Mouse (Mus musculus): ENCODE measurements around the gene T. TPM values are rescaled to one million over a fixed set of nuclear protein-coding genes. Genes with fewer than 3 reads are reported as not detected.
A peak's percentile ranks its signal among the peaks of the same experiment; 100 is the strongest.

T gene
- total RNA-seq, 2 experiments from 2014 or later: not detected

DNA sequence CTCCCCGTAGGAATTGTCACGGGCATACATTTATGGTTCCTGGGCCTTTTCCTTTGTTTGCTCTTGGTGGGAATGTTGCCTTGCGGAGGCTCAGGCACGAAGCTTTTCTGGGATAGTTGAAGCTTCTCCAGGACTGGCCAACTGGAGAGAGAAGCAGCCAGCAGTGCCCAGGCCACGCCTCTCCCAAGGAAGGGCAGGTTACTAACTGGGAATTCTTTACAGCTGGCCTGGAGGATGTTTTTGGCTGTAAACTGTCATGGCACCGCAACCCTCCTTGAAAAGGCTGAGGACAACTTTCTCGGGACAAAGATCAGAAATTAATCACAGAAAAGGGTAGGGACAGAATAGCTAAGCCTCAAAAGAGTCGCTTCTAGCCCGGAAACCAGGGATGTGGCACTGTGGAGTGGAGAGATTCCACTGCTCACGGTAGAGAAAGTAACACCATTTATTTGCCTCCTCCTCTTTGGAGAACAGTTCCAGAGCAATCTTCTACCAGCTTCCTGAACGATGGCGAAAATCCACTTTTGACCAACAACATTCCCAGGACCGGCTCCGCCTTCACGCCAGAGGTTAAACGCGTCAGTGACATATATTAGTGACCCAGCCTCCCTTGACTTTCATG lies 1.9 kb upstream of the T start:
- DNase-seq (ENCODE audit: low spot score in 2 of 2): no peak

DNA sequence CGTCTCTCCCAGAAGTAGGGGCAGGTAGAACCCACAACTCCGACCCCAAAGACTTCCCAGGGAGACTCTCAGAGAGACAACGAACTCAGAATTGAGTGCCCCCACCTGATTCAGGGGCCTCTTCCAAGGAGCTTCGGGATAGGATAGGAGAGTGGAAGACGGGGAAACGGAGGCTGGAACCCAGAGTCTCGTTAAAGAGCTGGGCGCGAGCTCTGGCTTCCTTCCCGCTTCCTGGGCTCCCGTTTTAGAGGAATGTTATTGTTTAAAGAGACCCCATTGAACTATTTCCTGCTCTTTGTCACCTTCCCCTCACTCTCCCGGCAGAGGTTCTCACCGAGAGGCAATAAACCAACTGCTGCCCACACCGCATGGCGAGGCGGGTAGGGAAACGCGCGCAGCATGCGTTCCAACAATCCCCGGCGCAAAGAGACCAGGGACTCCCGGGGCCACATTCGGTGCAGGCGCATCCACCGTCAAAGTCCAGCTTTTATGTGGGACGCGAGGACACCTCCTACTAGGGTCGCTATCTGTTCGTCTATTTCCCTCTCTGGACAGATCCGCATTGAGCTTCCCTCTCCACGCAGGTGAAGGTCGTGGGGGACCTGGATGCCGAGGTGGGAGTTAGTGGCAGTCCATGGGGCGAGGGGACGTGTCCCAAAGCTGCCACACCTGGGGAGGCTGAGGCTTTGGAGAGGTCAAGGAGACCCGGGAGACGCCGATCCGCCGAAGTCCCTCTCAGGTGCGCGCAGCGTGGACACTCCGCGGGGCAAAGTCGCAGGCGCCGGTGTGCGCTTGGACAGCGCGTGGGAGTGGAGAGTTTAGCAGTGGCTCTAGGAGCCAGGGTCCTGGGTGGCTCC lies 874 bp upstream of the T start:
- no peak for DNase-seq (ENCODE audit: low spot score in 2 of 2)

DNA sequence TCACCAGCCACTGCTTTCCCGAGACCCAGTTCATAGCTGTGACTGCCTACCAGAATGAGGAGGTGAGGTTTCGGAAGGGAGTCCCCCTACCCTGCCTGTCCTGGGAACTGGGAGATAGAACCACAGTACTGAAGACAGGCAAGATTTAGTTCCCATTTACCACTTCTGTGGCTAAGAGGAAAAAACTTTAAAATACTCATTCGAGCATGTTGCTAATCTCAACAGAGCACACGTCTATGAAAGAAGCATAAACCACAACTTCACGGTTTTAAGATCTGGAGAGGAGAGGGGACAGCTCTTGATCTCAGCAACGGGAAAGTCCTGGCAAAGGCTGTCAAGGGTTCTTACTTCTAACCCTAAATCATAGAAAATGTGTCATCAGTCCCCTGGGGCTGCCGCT lies 2.0 kb downstream of the T start:
- no peak for DNase-seq (ENCODE audit: low spot score in 2 of 2)

DNA sequence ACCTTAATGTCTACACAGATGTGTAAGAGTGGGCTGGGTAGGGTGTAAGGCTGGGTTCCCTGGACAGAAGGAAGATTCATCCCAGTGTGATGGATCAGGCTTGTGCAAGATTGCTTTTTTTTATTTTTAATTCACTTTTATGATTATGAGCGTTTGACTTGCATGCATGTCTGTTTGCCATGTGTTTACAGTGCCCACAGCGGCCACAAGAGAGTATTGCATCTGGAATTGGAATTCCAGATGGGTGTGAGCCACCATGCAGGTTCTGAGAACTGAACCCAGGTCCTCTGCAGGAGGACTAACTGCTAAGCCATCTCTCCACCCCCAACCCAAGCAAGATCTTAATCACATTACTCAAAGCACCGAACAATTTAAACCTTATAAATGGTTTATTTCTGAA lies 9.8 kb downstream of the T start:
- DNase-seq (ENCODE audit: low spot score in 2 of 2): no peak

DNA sequence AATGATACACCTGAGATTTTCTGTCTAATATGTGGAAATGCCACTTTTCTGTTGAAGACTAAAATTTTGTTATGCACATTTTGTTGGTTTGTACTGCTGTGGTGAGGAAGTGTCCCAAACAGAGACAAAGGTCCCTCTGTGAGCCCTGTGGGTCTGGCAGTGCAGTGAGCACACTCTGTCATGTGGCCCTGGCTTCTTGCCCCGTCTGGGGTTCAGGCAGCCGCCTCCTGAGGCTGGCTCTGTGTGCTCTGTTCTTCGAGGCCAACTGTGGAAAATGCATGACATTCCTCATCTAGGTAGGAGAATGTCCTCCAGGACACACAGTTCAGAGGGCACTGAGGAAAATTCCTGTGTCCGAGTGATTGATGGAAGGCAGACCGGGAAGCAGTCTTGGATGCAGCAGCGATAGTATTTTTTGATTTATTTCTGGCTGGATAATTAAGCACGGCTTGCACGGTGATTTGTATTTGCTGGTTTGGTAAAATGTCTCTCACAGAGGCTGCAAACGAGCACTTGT lies 13.5 kb downstream of the T start:
- DNase-seq (ENCODE audit: low spot score in 2 of 2): no peak

DNA sequence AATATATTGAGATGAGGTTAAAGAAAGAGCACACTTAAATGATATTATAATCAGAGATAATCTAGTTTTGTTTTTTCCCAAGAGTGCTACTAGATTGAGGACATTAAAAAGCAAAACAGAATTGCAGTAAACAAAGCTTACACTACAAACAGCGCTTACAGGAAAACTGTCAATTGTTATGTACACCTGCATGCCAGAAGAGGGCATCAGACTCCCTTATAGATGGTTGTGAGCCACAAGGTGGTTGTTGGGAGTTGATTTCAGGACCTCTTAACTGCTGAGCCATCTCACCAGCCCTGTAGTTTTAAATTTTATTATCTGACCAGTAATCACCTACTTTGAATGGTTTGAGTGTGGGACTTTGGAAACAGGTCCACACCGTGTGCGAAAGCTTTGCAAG lies 14.1 kb downstream of the T start:
- DNase-seq (ENCODE audit: low spot score in 2 of 2): no peak

DNA sequence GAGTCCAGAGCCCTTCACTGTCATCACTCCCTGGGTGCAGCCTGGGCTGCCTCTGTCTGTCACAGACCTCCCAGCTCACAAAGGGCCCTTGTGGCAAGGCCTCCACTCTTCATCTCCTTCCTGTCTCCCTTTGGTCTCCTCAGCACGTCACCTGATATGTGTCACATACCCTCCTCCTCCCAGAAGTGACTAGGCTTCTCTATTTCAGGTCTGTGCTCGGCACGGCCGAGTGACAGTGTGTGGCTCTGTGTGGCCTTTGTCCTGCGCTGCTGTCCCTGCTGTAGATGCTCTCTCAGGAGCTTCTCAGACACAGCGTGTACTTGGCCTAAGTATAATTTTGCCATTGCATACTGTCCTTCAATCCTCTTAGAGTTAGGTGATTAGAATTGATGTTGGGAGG lies 21.0 kb downstream of the T start:
- no peak for DNase-seq (ENCODE audit: low spot score in 2 of 2)

DNA sequence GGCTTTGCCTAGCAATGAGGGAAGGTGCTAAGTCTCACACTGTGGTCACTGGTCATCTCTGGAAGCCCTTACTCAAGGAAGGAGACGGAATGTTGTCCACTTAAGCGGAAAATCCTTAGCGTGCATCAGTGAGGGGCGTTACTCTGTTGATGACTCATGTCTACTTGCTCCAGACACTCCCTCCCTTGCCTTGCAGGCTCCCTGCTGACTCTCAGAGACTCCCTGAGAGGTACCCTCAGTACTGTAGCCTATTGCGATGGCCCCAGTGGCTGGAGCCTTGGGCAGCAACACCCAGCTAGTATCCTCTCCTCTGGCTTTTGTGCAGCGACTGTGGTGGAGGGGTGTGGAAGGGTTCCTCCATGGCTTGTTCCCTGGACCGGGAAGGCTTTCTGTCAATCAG lies 21.4 kb downstream of the T start:
- no peak for DNase-seq (ENCODE audit: low spot score in 2 of 2)

DNA sequence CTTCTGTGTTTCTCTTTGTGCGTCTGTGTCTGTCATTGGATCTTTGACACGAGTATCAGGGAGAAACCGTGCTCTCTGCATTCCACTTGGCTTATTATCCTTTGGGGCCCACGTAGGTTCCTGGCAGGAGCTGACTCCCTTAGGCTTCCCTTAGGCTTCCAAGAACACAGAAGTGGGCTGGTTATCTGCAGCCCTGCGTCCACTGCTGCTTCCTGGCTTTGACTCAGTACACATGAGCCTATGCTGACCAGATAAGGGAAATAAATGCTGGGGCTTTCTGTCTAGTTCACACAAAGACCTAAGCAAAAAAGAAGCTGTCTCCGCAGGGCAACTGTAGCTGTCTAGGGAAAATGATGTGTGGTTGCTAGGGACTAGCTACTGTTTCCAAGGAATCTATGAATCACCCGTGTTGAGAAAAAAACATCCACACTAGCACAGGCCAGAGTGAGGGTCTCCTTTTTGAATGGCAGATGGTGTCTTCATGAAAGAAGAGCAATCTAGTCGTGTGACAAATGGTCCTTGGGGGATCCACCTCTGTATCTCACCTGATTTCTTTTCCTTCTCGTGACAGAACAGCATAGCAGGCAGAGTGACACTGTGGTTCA lies 22.7 kb downstream of the T start:
- DNase-seq (ENCODE audit: low spot score in 2 of 2): no peak

DNA sequence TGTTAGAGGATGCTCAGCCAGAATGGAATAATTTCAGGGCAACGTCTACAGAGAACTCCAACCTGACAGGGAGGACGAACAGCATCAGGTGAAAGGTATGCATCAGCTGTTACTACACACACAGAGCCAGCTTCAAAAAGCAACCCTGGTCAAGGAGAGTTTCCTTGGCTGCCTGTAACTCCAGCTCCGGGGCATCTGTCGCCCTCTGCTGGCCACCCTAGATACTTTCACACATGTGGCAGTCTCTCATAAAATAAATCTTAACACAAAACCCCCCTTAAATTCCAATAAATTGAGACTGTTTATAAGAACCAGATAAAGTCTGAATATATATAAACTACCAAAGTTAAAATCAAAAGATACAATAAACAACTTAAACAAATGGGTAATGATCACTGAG lies 27.3 kb downstream of the T start:
- DNase-seq (ENCODE audit: low spot score in 2 of 2): peak; percentile 49 to 58

DNA sequence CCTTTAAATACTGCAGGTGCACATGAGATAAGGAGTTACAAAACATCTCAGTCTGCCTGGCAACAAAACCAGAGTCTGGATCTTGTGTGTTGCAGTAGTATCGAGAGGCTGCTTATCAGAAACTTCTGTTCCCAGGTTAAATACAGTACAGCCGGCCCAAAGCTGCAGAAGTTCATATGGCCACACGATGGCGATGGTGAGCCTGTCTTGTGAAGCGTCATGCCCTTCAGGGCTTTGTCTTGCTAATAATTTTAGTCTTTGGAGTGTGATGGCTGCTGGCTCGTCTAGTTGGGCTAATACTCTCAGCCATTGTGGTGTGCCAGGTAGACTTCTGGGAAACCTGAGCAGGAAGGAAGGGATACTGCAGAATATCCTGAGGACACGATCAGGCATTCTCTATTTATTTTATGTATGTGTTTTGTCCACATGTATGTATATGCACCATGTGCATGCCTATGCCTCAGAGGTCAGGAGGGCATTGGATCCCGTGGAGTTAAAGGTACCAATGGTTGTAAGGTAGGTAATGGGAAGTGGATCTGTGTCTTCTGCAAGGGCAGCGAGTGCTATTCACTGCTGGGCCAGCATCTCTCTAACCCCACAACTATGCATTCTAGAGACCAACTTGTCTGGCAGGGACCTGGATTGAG lies 29.4 kb downstream of the T start:
- peak; percentile 53 to 60 for DNase-seq (ENCODE audit: low spot score in 2 of 2)

DNA sequence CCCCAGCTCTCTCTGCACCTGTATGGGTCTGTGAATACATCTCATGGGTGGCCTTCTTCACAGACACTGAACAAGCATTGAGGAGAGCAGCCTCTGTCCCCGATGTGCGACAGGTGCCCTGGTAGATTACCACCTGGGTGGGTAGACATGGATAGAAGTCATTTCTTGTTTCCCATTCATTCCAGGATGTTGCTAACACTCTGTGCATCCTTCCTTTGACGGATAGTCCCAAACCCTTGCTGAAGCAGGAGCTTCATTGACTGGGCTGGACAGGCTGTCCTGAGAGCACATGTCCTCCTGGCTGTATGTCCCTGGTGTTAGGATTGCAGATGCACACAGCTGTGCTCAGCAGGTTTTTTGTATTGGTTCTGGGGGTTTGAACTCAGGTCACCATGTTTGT lies 33.5 kb downstream of the T start:
- DNase-seq (ENCODE audit: low spot score in 2 of 2): no peak

DNA sequence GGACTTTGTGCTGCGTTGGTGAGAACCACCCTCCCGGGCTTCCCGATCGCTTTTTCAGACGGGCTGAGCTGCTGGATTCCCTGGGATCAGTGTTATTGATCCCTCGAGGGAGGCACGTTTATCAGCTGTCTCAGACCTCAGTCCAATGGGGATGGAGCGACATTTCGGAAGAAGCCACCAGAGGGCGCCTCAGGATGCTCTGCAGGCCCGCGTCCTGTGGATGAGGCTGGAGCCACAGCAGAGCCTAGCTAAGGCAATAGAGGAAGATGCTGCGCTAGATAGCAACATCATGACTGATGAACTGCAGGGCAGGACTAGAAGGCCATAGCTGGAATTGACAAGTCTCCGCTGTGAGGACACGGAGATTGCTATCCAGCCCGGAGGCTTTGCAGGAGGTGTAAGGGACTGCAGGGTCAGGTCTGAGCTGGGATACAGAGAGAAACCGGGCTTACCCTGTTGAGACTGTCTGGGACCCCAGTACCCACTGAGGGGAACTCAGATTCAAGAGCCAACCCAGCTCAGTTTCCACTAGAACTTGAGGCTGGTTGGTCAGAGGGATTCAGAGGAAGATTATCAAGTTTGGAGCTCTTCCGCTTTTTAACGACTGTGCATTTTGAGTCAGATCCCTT lies 34.6 kb downstream of the T start:
- DNase-seq (ENCODE audit: low spot score in 2 of 2): peak; percentile 79 to 84

DNA sequence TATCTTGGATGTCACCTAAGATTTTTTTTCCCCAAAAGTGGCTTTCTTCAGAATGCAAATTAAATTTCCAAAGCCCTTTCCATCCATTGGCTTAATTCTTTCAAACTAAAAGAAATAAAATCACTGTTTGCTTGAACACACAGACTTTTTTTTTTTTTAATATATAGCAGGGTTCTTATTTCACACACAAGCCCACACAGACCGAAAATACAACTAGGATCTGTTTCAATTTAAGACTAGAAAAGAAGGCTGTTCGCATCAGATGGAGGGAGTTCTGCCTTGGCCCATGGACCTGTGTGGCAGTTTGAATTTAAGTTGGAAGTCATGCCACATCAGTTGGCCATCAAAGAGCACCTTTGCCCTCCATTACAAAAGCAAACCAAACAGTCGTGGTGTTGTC lies 44.3 kb downstream of the T start:
- DNase-seq (ENCODE audit: low spot score in 2 of 2): no peak

DNA sequence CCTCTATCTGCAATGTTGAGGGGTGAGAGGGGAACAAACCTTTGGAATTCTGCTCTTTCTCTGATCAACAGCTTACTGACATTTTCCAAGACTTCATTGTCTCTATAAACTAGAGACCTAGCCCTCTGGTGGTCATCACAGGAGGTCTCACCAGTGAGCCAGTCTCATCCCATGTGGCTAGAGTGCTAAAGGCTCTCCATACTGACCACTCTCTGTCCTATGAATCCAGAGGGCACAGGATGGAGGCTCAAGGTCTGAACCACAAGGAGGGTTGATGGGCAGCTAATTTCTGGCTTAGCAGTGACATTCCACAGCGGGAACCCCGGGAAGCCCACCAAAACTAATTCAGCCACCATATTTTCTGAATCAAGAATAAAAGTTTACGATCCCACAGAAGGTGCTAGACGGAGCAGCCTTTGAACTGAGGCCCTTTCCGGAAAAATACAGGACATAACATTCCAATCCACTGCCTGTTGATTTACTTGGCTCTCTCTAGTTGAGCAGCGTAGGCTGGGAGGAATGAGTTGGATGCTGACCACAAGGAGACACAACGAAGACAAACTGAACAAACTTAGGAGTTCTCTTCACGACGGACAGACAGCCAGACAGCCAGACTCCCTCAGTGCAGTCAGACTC lies 45.4 kb downstream of the T start:
- no peak for DNase-seq (ENCODE audit: low spot score in 2 of 2)

DNA sequence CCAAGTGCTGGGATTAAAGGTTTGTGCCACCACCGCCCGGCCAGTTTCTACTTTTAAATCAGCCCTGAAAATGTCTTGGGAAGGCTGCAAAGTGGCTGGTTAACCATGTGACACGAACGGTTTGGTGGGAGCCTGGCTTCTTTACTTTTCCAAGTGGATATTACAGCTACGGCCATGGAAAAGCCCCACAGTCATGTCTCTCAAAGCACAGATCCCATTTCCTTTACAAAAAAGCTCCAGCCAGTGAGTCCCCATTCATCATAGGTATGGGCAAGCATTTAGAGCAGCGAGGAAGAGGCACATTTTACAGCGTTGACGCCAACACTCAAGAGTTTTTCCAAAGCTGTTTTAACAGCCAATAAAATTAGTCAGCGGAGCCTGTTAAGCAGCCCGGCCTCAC lies 47.6 kb downstream of the T start:
- DNase-seq (ENCODE audit: low spot score in 2 of 2): no peak

DNA sequence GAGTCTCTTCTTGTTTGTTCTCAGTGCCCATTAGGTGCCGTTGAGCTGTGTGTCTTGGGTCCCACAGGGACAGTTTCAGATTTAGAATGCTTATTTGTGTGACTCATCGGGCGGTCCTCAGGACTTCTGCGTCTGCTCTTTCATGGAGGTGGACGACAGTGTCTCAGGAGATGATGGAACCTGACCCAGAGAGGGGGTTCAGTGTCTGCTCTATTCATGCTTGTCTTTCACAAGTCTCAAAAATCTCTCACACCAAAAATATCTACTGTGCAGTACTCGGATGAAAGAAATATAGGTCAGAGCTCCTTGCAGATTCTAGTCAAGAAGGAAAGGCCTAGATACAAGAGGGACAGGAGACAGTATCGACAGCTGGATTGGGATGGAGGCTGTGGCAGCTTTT lies 48.7 kb downstream of the T start:
- no peak for DNase-seq (ENCODE audit: low spot score in 2 of 2)

DNA sequence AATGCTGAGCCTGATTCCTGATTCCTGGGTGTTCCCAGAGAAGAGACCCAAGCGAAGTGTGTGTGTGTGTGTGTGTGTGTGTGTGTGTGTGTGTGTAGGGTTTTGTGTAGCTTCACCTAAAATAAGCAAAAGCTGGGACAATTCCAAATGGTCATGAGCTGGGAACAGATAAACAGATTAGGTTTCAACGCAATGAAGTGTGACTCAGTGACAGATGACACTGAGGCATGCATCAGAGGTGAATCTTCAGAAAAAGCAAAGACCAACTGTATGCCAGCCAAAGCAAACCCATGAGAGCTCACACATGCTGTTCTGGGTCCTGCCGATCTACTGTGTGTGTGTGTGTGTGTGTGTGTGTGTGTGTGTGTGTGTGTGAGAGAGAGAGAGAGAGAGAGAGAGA lies 50.0 kb downstream of the T start:
- DNase-seq (ENCODE audit: low spot score in 2 of 2): no peak

DNA sequence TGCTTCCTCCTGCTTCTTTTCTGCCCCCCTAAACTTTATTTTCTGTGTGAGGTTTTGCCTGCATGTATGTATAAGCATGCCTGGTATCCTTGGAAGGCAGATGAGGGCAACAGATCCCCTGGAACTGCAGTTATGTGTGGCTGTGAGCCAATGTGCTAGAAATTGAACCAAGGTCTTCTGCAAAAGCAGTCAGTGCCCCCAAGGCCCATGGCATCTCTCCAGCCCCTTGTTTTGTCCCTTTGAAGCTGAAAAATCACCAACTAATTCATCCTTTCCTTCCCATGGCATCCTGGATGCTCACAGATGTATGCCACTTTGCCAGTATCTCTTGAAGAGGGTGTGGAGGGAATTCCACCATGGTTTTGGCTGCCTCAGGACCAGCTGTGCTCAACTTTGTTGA lies 50.9 kb downstream of the T start:
- peak in 1 of 2 experiments; percentile 36 for DNase-seq (ENCODE audit: low spot score in 2 of 2)

DNA sequence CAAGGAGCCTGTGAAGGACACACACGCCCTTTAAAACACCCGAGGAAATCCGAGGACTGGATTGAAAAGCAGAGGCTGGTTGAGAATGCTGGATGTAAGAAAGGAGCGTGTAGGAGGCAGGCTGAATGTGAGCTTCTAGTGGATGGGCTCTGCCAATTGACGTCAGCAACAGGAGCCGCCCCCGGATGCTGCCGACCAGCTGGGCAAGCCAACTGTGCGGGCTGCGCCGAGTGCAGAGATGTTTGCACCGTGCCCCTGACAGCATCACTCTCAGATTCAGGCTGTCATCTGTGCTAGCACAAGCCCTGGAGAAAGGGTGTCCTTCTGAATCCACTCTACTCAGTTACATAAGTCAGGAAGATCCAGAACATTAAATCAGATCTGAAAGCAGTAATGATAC lies 53.6 kb downstream of the T start:
- DNase-seq (ENCODE audit: low spot score in 2 of 2): peak in 1 of 2 experiments; percentile 24

DNA sequence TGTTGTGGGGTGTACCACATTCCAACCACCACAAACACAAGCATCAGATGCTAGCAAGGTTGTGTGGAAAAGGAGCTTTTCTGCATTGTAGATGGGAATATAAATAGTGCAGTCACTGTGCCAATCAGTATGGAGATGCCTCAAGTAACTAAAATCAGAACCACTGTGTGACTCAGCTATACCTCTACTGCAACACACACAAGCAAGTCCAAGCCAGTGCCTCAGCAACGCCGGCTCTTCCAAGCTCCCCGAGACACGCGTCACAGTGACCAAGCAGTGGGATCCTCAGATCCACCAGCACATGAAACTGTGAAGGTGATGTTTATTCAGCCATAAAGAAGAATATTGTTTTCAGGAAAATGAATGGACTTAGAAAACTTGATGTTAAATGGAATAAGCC lies 56.7 kb downstream of the T start:
- no peak for DNase-seq (ENCODE audit: low spot score in 2 of 2)

All from adrenal gland, adult 18-20 months (tissue).